Mouse (Mus musculus) CD4-positive helper T cell, adult 2 months (primary cell): ENCODE results near the gene Acss3.

Experiments
- DNase-seq: peaks from one replicate; pipeline ENCODE4 v3.0.0-alpha.2; 2012; ENCODE audit warnings: low read depth, missing footprints, low spot score

The Acss3 gene

GRCm38 (mm10) chr10:107123529-107124335, at the start of gene Acss3:
Gene Acss3 (minus strand): TSS chr10:107123668.
- no peak for DNase-seq

- no peak for DNase-seq
Observed at GRCm38 (mm10) chr10:107172003-107172689, 48.7 kb upstream of the Acss3 start.

- no peak for DNase-seq
Observed at GRCm38 (mm10) chr10:107166486-107166885, 43.0 kb upstream of the Acss3 start.

- no peak for DNase-seq
Observed at GRCm38 (mm10) chr10:107148759-107149158, 25.3 kb upstream of the Acss3 start.

- no peak for DNase-seq
Observed at GRCm38 (mm10) chr10:107144016-107144415, 20.5 kb upstream of the Acss3 start.

GRCm38 (mm10) chr10:107142910-107143309, 19.4 kb upstream of the Acss3 start:
- no peak for DNase-seq

GRCm38 (mm10) chr10:107122744-107123528, 532 bp downstream of the Acss3 start:
- no peak for DNase-seq

- DNase-seq: no peak
Observed at GRCm38 (mm10) chr10:107121301-107121700, 2.2 kb downstream of the Acss3 start.

- DNase-seq: no peak
Observed at GRCm38 (mm10) chr10:107119135-107119534, 4.3 kb downstream of the Acss3 start.

GRCm38 (mm10) chr10:107116709-107117267, 6.7 kb downstream of the Acss3 start:
- DNase-seq: no peak

- no peak for DNase-seq
Observed at GRCm38 (mm10) chr10:107115930-107116642, 7.4 kb downstream of the Acss3 start.

GRCm38 (mm10) chr10:107115121-107115520, 8.3 kb downstream of the Acss3 start:
- no peak for DNase-seq

GRCm38 (mm10) chr10:107094452-107094851, 29.0 kb downstream of the Acss3 start:
- no peak for DNase-seq

- no peak for DNase-seq
Observed at GRCm38 (mm10) chr10:107053846-107054624, 69.4 kb downstream of the Acss3 start.

GRCm38 (mm10) chr10:107050489-107050888, 73.0 kb downstream of the Acss3 start:
- no peak for DNase-seq

- no peak for DNase-seq
Observed at GRCm38 (mm10) chr10:107042656-107043055, 80.8 kb downstream of the Acss3 start.

GRCm38 (mm10) chr10:107040837-107041236, 82.6 kb downstream of the Acss3 start:
- DNase-seq: no peak

GRCm38 (mm10) chr10:107040378-107040777, 83.1 kb downstream of the Acss3 start:
- no peak for DNase-seq

- no peak for DNase-seq
Observed at GRCm38 (mm10) chr10:107039211-107039610, 84.3 kb downstream of the Acss3 start.

- DNase-seq: no peak
Observed at GRCm38 (mm10) chr10:107024254-107024653, 99.2 kb downstream of the Acss3 start.
